Mouse (Mus musculus): ENCODE results near the gene Ano3. TPM values are rescaled to one million over a fixed set of nuclear protein-coding genes. Genes with fewer than 3 reads are reported as not detected.

The Ano3 gene
- polyA plus RNA-seq, 1 experiment from 2014 or later, result 0.09 TPM

DNA sequence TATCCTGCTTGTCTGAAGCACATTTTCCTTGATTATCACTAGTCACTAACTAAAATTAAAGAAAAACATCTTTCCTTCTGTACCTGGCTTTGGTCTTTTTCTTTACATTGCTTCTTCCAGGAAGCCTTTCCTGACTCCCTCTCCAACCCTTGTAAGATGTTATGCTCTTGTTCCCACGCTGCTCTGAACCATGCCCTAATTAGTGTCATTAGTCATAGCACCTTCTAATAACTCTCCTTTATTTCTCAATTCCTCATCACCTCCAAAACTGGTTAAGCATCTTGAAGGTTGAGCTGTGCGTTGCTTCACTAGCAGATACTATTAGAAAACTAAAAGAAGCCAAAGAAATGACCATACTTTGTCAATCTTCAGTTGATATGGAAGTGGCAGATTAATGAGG lies 193.2 kb downstream of the Ano3 start:
- H3K4me3 ChIP-seq (ENCODE audit: low read length), result no peak overlapping the region
- no peak overlapping the region for H3K4me2 ChIP-seq (ENCODE audit: low read depth, low read length)
- no peak for ATAC-seq
- H3K9ac ChIP-seq (ENCODE audit: low read depth, low read length), result no peak overlapping the region
- 81% methylated on average over 2 of the region's 2 CpGs for WGBS
- H3K9me3 ChIP-seq (ENCODE audit: control insufficient read depth, low read length), result no peaks in the 10 kb centered on the region
- H3K27ac ChIP-seq (ENCODE audit: low read length), result no peak overlapping the region
- H3K36me3 ChIP-seq (ENCODE audit: control insufficient read depth, insufficient read depth, low read length), result no peaks in the 10 kb centered on the region
- no peaks in the 10 kb centered on the region for H3K4me1 ChIP-seq (ENCODE audit: control insufficient read depth, insufficient read depth, low read length)
- H3K27me3 ChIP-seq (replicated peaks; ENCODE audit: control insufficient read depth, insufficient read depth, low read length), result no peaks in the 10 kb centered on the region

DNA sequence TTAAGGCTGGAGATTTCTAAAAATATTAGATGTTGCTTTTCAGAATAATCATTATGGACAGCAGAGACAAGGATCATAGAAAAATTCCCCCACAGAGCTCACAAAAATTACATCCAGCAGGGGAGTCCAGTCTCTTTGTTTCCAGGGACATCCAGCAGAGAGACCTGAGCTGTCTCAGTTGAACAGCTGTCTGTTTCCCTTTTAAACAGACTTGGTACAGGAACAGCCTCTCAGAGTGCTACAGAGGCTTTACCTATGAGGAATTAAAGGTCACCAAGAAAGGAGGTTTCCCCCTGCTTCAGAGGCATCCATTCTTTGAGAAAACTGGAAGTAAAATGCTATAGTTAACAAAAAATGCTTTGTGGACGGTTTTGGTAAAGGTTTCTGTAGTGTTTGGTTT lies 210.2 kb downstream of the Ano3 start:
- Histone ChIP-seq H3K27me3 (replicated peaks; ENCODE audit: control insufficient read depth, insufficient read depth, low read length) (no peaks in the 10 kb centered on the region), H3K4me2 (ENCODE audit: low read depth, low read length) (no peak overlapping the region), H3K27ac (ENCODE audit: low read length) (no peak overlapping the region), H3K9ac (ENCODE audit: low read depth, low read length) (no peak overlapping the region), H3K9me3 (ENCODE audit: control insufficient read depth, low read length) (no peaks in the 10 kb centered on the region), H3K4me1 (ENCODE audit: control insufficient read depth, insufficient read depth, low read length) (no peaks in the 10 kb centered on the region), H3K36me3 (ENCODE audit: control insufficient read depth, insufficient read depth, low read length) (no peaks in the 10 kb centered on the region), H3K4me3 (ENCODE audit: low read length) (no peak overlapping the region)
- no peak for ATAC-seq
- WGBS, result 58% methylated on average over 1 of the region's 1 CpGs

DNA sequence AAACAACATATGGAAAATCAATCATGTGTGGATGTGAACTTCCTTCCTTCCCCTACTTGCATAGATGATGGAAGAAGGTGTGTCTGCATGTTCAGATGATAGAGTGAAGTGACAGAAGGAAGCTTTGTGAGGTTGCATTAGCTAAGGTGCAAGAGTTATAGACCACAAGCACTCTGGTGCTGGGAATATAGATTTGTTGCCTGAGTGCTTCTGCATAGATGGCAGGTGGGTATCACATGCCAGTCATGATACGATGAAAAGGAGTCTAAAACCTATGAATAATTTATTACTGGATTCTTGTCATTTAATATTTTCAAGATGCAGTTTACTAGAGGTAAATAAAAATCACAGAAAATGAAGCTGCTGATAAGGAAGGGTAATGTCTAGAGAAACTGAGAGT lies 210.9 kb downstream of the Ano3 start:
- ATAC-seq, result no peak
- H3K4me1 ChIP-seq (ENCODE audit: control insufficient read depth, insufficient read depth, low read length), result no peaks in the 10 kb centered on the region
- no peak overlapping the region for H3K27ac ChIP-seq (ENCODE audit: low read length)
- no peaks in the 10 kb centered on the region for H3K27me3 ChIP-seq (replicated peaks; ENCODE audit: control insufficient read depth, insufficient read depth, low read length)
- H3K9me3 ChIP-seq (ENCODE audit: control insufficient read depth, low read length), result no peaks in the 10 kb centered on the region
- H3K36me3 ChIP-seq (ENCODE audit: control insufficient read depth, insufficient read depth, low read length), result no peaks in the 10 kb centered on the region
- no peak overlapping the region for H3K9ac ChIP-seq (ENCODE audit: low read depth, low read length)
- no peak overlapping the region for H3K4me2 ChIP-seq (ENCODE audit: low read depth, low read length)
- H3K4me3 ChIP-seq (ENCODE audit: low read length), result no peak overlapping the region
- WGBS, result 82% methylated on average over 1 of the region's 1 CpGs

GRCm38 (mm10) chr2:110737981-110738380 lies 212.7 kb downstream of the Ano3 start:
- ATAC-seq, result no peak
- no peak overlapping the region for H3K9ac ChIP-seq (ENCODE audit: low read depth, low read length)
- H3K27me3 ChIP-seq (replicated peaks; ENCODE audit: control insufficient read depth, insufficient read depth, low read length), result no peaks in the 10 kb centered on the region
- WGBS, result 72% methylated on average over 2 of the region's 2 CpGs
- no peak overlapping the region for H3K27ac ChIP-seq (ENCODE audit: low read length)
- no peak overlapping the region for H3K4me2 ChIP-seq (ENCODE audit: low read depth, low read length)
- no peaks in the 10 kb centered on the region for H3K4me1 ChIP-seq (ENCODE audit: control insufficient read depth, insufficient read depth, low read length)
- no peaks in the 10 kb centered on the region for H3K36me3 ChIP-seq (ENCODE audit: control insufficient read depth, insufficient read depth, low read length)
- no peak overlapping the region for H3K4me3 ChIP-seq (ENCODE audit: low read length)
- no peaks in the 10 kb centered on the region for H3K9me3 ChIP-seq (ENCODE audit: control insufficient read depth, low read length)

DNA sequence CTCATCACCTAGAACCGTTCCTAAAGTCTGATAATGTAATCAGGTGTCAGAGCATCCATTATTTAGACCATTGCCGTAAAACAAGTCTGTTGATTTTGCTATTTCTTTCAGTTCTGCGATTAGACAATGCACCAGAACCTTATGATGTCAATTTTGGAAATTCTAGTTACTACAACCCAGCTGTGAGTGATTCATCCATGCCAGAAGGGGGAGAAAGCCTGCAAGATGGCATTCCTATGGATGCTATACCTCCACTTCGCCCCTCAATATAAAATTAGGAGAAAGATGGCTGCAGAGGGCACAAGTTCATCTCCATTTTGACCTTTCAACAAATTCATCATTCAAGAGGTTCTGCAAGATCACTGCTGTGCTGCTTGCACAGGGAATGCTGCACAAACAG lies 213.5 kb downstream of the Ano3 start:
- WGBS, result 77% methylated on average over 4 of the region's 4 CpGs
- no peaks in the 10 kb centered on the region for H3K36me3 ChIP-seq (ENCODE audit: control insufficient read depth, insufficient read depth, low read length)
- H3K9me3 ChIP-seq (ENCODE audit: control insufficient read depth, low read length), result no peaks in the 10 kb centered on the region
- ATAC-seq, result no peak
- H3K9ac ChIP-seq (ENCODE audit: low read depth, low read length), result no peak overlapping the region
- no peaks in the 10 kb centered on the region for H3K27me3 ChIP-seq (replicated peaks; ENCODE audit: control insufficient read depth, insufficient read depth, low read length)
- no peak overlapping the region for H3K27ac ChIP-seq (ENCODE audit: low read length)
- no peak overlapping the region for H3K4me2 ChIP-seq (ENCODE audit: low read depth, low read length)
- H3K4me3 ChIP-seq (ENCODE audit: low read length), result no peak overlapping the region
- no peaks in the 10 kb centered on the region for H3K4me1 ChIP-seq (ENCODE audit: control insufficient read depth, insufficient read depth, low read length)

GRCm38 (mm10) chr2:110726106-110726505 lies 224.6 kb downstream of the Ano3 start:
- H3K27ac ChIP-seq (ENCODE audit: low read length), result no peak overlapping the region
- H3K36me3 ChIP-seq (ENCODE audit: control insufficient read depth, insufficient read depth, low read length), result no peaks in the 10 kb centered on the region
- no peak overlapping the region for H3K4me3 ChIP-seq (ENCODE audit: low read length)
- no peak overlapping the region for H3K4me2 ChIP-seq (ENCODE audit: low read depth, low read length)
- no peaks in the 10 kb centered on the region for H3K9me3 ChIP-seq (ENCODE audit: control insufficient read depth, low read length)
- no peaks in the 10 kb centered on the region for H3K27me3 ChIP-seq (replicated peaks; ENCODE audit: control insufficient read depth, insufficient read depth, low read length)
- ATAC-seq, result no peak
- no peaks in the 10 kb centered on the region for H3K4me1 ChIP-seq (ENCODE audit: control insufficient read depth, insufficient read depth, low read length)
- no peak overlapping the region for H3K9ac ChIP-seq (ENCODE audit: low read depth, low read length)

GRCm38 (mm10) chr2:110722208-110722607 lies 228.5 kb downstream of the Ano3 start:
- Histone ChIP-seq H3K27ac (ENCODE audit: low read length) (no peak overlapping the region), H3K9ac (ENCODE audit: low read depth, low read length) (no peak overlapping the region), H3K27me3 (replicated peaks; ENCODE audit: control insufficient read depth, insufficient read depth, low read length) (no peaks in the 10 kb centered on the region), H3K9me3 (ENCODE audit: control insufficient read depth, low read length) (no peaks in the 10 kb centered on the region), H3K4me3 (ENCODE audit: low read length) (no peak overlapping the region), H3K4me2 (ENCODE audit: low read depth, low read length) (no peak overlapping the region), H3K36me3 (ENCODE audit: control insufficient read depth, insufficient read depth, low read length) (no peaks in the 10 kb centered on the region), H3K4me1 (ENCODE audit: control insufficient read depth, insufficient read depth, low read length) (no peaks in the 10 kb centered on the region)
- ATAC-seq, result no peak
- WGBS, result 74% methylated on average over 1 of the region's 1 CpGs

DNA sequence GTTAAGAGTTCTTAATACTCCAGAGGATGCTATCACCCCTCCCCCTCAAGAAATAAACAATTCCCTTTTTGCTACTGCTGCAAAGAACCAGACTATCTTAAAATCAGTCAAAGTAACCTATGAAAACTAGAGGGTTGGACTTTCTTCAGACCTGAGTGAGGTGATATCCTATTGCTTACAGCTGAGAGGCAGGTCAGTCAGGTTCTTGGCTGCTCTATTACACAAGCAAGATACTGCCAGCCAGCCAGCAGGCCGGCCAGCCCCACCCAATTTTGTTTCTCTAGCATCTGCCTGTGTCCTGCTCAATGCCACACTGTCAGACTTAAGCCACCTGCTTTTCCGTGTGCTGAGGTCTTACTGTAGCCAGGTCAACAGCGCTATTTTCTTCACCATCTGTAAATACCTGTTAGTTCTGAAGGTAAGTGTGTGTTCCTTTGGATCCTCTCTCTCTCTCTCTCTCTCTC lies 229.4 kb downstream of the Ano3 start, which contains the start of gene Muc15:
Gene Muc15, plus strand, starts transcription at position 51 of the 464 bp plus-strand sequence.
- Histone ChIP-seq H3K27ac (ENCODE audit: low read length) (no peak within 1 kb of the TSS), H3K36me3 (ENCODE audit: control insufficient read depth, insufficient read depth, low read length) (no peaks in the 10 kb centered on the region), H3K4me3 (ENCODE audit: low read length) (no peak within 1 kb of the TSS), H3K27me3 (replicated peaks; ENCODE audit: control insufficient read depth, insufficient read depth, low read length) (no peaks in the 10 kb centered on the region), H3K4me1 (ENCODE audit: control insufficient read depth, insufficient read depth, low read length) (no peaks in the 10 kb centered on the region), H3K4me2 (ENCODE audit: low read depth, low read length) (no peak within 1 kb of the TSS), H3K9ac (ENCODE audit: low read depth, low read length) (no peak within 1 kb of the TSS), H3K9me3 (ENCODE audit: control insufficient read depth, low read length) (no peaks in the 10 kb centered on the region)
- WGBS, result 36% methylated on average over 3 of the region's 3 CpGs
- peak; percentile 48; the same call in 1 of the 2 replicates for ATAC-seq

DNA sequence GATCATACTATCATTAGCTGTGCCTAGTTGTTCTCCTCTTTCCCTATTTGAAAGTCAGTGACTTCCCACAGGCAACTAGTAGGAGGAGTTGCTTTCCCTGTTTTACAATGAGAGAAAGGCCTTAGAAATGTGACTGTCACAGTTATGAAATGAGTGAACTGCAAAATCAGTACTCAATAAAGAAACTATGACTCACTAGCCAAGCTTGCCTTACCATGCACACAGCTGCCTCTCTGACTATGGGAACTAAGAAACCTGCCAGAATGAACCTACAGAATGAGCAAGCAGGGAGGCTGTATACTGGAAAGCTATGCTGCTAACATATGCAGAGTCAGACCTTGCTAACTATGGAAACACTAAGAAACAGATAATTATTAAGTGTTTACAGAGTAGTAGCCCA lies 231.7 kb downstream of the Ano3 start:
- Histone ChIP-seq H3K27me3 (replicated peaks; ENCODE audit: control insufficient read depth, insufficient read depth, low read length) (no peaks in the 10 kb centered on the region), H3K9me3 (ENCODE audit: control insufficient read depth, low read length) (no peaks in the 10 kb centered on the region), H3K4me2 (ENCODE audit: low read depth, low read length) (no peak overlapping the region), H3K9ac (ENCODE audit: low read depth, low read length) (no peak overlapping the region), H3K27ac (ENCODE audit: low read length) (no peak overlapping the region), H3K4me1 (ENCODE audit: control insufficient read depth, insufficient read depth, low read length) (no peaks in the 10 kb centered on the region), H3K4me3 (ENCODE audit: low read length) (no peak overlapping the region), H3K36me3 (ENCODE audit: control insufficient read depth, insufficient read depth, low read length) (no peaks in the 10 kb centered on the region)
- no peak for ATAC-seq

DNA sequence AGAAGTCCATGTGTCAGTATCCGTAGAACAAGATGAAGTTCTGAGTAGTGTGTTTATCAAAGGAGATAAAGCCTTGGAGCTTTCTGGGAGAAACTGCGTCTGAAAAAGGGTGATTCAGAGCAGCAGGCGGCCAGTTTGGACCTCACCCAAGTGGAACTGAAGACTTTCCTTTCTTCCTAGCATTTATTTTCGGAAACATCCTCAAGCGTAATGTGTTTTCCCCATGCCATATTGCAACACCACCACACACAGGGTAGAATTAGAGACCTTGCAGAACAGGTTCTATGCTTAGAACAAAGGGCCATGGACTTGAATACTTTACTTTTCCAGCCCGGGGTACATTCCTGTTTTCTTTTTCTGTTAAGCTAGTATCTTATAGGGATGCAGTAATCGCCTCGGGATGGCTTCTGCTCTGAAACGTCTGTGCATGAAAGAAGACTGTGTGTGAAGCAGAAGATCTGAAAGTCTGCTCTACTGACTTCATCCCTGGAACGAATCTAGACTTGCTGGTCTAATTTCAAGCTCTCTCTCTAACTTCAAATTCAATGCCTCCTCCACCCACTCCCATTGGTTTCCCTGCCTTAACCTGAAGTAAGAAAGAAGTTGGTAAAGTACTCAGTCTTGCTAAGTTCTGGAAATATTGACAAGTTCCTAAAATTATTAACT lies 240.5 kb downstream of the Ano3 start:
- Histone ChIP-seq H3K4me2 (ENCODE audit: low read depth, low read length) (no peak overlapping the region), H3K4me1 (ENCODE audit: control insufficient read depth, insufficient read depth, low read length) (no peaks in the 10 kb centered on the region), H3K4me3 (ENCODE audit: low read length) (no peak overlapping the region), H3K36me3 (ENCODE audit: control insufficient read depth, insufficient read depth, low read length) (no peaks in the 10 kb centered on the region), H3K9ac (ENCODE audit: low read depth, low read length) (no peak overlapping the region), H3K27ac (ENCODE audit: low read length) (no peak overlapping the region), H3K9me3 (ENCODE audit: control insufficient read depth, low read length) (no peaks in the 10 kb centered on the region), H3K27me3 (replicated peaks; ENCODE audit: control insufficient read depth, insufficient read depth, low read length) (no peaks in the 10 kb centered on the region)
- no peak for ATAC-seq
- 69% methylated on average over 10 of the region's 10 CpGs for WGBS
